Mouse (Mus musculus): ENCODE data around the gene Itgbl1. TPM values are rescaled to one million over a fixed set of nuclear protein-coding genes. Genes with fewer than 3 reads are reported as not detected.

Itgbl1 gene
- total RNA-seq, 2 experiments from 2014 or later: 2.8 to 6.1 TPM

- no peak for DNase-seq (ENCODE audit: low spot score)
Measured at GRCm38 (mm10) chr14:123966531-123966930, 306.8 kb downstream of the Itgbl1 start.

- no peak for DNase-seq (ENCODE audit: low spot score)
Measured at GRCm38 (mm10) chr14:123967996-123968395, 308.2 kb downstream of the Itgbl1 start.

- DNase-seq (ENCODE audit: low spot score): no peak
Measured at GRCm38 (mm10) chr14:123990591-123991195, 330.9 kb downstream of the Itgbl1 start.

Other genes with a start within 250 kb of the Itgbl1 start
- gene Nalcn, start 32.8 kb upstream of the Itgbl1 start, total RNA-seq (2021): under 1 TPM; 0.21 to 0.55 TPM

All from gastrocnemius, adult 18-20 months (tissue).